Mouse (Mus musculus) adrenal gland, postnatal 36 days (tissue): Measurements from ENCODE around the gene Abcg4. TPM values are rescaled to one million over a fixed set of nuclear protein-coding genes. Genes with fewer than 3 reads are reported as not detected.

ENCODE experiments used
- DNase-seq, 2 experiments: peaks; one replicate each; pipeline ENCODE4 v3.0.0; 2021; ENCODE audit warnings: mixed read lengths in 1 of 2
- microRNA-seq: library from miRNA; unstranded; fragments of <30 nt; microRNA quantifications from one replicate; pipeline ENCODE4 v1.2.0, GENCODE M21; 2021
- total RNA-seq, 2 experiments: library from RNA; stranded (reverse); gene quantifications; 2 replicates each; pipeline ENCODE4 v1.2.3; 2021

Abcg4 gene
- total RNA-seq, 2 experiments from 2014 or later = 28.2 to 32.6 TPM

- DNase-seq = no peak
Observed at GRCm38 (mm10) chr9:44240399-44240798, 48.0 kb downstream of the Abcg4 start, which contains the start of gene Ccdc153. Ccdc153 (plus strand) TSS chr9:44240676.

DNA sequence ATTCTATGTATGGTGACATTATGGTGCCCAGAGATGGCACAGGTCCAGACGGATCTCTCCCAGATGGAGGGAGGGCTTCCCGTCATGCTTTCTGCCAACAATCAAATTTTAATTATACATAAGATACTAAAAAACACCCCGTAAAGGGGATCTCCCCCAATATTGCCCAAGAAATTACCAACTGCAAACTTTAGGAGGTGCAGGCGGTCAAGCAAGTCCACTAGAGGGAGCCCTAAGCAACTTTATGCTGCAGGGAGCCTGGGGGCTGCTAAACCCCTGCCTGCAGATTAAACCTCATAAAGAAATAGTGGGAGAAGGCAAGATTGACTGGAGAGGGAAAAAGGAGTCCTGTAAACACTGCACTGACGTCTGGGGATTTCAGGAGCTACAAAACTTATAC lies 49.0 kb downstream of the Abcg4 start:
- peak; percentile 49 to 75 for DNase-seq

DNA sequence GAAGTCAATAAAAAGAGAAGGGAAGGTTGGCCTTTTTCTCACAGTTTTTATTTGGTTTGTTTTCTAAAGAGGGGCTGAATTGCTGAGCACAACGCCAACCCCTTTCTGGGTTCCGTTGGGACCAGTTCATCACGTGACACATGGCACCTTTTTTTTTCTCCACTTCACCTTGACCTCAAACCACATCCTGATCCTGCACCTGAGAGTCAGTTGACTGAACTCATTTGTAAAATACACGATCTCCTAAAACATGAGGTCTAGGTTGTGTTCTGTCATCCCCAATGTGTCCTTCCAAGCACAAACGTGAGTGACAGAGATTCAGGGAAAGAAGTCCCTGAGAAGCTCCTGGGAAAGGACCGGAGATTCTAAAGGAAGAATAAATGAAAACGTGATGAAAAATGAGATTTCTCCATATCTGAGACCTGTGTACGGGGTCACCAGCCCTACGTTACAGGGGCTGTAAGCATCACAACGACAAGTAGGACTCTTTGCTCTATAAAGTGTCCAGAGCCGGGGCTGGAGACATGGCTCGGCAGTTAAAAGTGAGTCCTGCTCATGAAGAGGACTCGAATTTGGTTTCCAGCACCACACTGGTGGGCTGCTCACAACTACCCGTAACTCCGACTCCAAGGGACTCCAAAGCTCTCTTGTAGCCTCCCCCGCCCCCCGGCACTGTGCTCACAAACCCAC lies 49.8 kb downstream of the Abcg4 start:
- no peak for DNase-seq

- no peak for DNase-seq
Observed at GRCm38 (mm10) chr9:44237128-44237527, 51.3 kb downstream of the Abcg4 start.

- no peak for DNase-seq
Observed at GRCm38 (mm10) chr9:44236601-44237000, 51.8 kb downstream of the Abcg4 start.

- peak; percentile 79 to 86 for DNase-seq
Observed at GRCm38 (mm10) chr9:44234479-44235427, 53.7 kb downstream of the Abcg4 start.

GRCm38 (mm10) chr9:44233802-44234478 lies 54.5 kb downstream of the Abcg4 start, which contains the start of gene Cbl:
Cbl (minus strand) TSS chr9:44234049.
- DNase-seq = peak; percentile 98

GRCm38 (mm10) chr9:44233021-44233801 lies 55.2 kb downstream of the Abcg4 start:
- peak in 1 of 2 experiments; percentile 47 for DNase-seq

DNA sequence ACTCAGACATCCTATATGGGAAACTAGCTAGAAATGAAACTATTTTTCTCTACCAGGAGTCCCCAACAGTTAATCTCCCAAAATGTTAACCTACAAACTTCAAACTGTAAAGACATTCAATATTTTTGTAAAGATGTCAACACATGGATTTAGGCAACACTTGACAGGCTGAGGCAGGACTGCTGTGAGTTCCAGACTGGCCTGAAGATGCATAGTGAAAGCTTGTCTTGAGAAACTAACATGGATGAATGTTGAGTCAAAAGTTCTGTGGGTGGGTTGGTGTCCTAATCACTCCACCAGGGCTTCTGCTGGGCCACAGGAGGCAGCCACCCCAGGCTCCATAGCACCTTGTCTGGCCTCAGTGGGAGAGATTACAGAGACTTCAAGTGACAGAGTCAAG lies 56.8 kb downstream of the Abcg4 start:
- no peak for DNase-seq

DNA sequence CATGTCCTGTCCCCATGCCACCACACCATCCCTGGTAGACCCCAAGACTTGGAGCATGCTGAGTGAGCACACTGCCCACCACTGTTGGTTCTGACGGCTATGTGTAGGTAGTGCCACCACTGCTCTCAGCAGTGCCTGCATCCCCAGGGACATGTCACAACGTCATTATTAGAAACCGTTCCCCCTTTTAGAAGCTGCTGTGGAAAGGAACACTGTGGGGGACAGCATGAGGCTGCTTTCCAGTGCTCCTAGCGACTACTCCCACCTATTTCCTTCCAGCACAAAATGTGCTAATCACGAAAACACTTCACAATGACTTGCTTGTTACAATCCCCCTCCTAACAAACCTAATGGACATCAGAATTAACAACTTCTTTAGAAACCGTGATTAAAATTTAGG lies 62.4 kb downstream of the Abcg4 start:
- DNase-seq = no peak

Small RNA genes within 50 kb of the gene (microRNA-seq; reads per million reads assigned to microRNA genes)
- not detected for gene Gm44335

Other genes with a start within 250 kb of the Abcg4 start
- 10 to 100 TPM; 26.4 to 32.7 TPM for gene Thy1, start 245.2 kb downstream of the Abcg4 start, total RNA-seq
- gene Usp2, start 221.6 kb downstream of the Abcg4 start, total RNA-seq = 10 to 100 TPM; 47.3 to 75.2 TPM
- under 1 TPM in 1 of 2 experiments, not detected in 1; 0.10 TPM for gene Mfrp, start 186.9 kb downstream of the Abcg4 start, total RNA-seq
- gene C1qtnf5, start 181.4 kb downstream of the Abcg4 start, total RNA-seq = 10 to 100 TPM; 13.0 to 20.4 TPM
- gene Gm49380, start 175.1 kb downstream of the Abcg4 start, total RNA-seq = under 1 TPM; 0.70 to 0.76 TPM
- 10 to 100 TPM; 28.0 to 32.7 TPM for gene Rnf26, start 175.1 kb downstream of the Abcg4 start, total RNA-seq
- gene Mcam, start 154.1 kb downstream of the Abcg4 start, total RNA-seq = 10 to 100 TPM; 30.7 to 73.7 TPM
- 10 to 100 TPM; 28.9 to 40.5 TPM for gene Cbl, start 54.6 kb downstream of the Abcg4 start, total RNA-seq
- gene Ccdc153, start 47.9 kb downstream of the Abcg4 start, total RNA-seq = 1 to 10 TPM; 2.3 to 3.3 TPM
- not detected for gene Pdzd3, start 37.1 kb downstream of the Abcg4 start, total RNA-seq
- 10 to 100 TPM; 14.9 to 32.2 TPM for gene Nlrx1, start 20.0 kb downstream of the Abcg4 start, total RNA-seq
- 10 to 100 TPM; 18.9 to 24.4 TPM for gene Hinfp, start 17.1 kb upstream of the Abcg4 start, total RNA-seq
- 10 to 100 TPM; 37.6 to 50.6 TPM for gene C2cd2l, start 31.7 kb upstream of the Abcg4 start, total RNA-seq
- gene Dpagt1, start 37.4 kb upstream of the Abcg4 start, total RNA-seq = 10 to 100 TPM; 25.3 to 32.7 TPM
- gene H2afx, start 46.1 kb upstream of the Abcg4 start, total RNA-seq = 10 to 100 TPM; 41.3 to 47.7 TPM
- 10 to 100 TPM; 61.8 to 98.3 TPM for gene Hmbs, start 55.6 kb upstream of the Abcg4 start, total RNA-seq
- 10 to 100 TPM; 53.0 to 72.7 TPM for gene Vps11, start 73.1 kb upstream of the Abcg4 start, total RNA-seq
- gene Hyou1, start 90.9 kb upstream of the Abcg4 start, total RNA-seq = 100 to 1,000 TPM; 203 to 204 TPM
- gene Slc37a4, start 108.2 kb upstream of the Abcg4 start, total RNA-seq = 10 to 100 TPM; 13.5 to 18.6 TPM
- 1,000 to 10,000 TPM; 1,182 to 1,266 TPM for gene Rps25, start 118.5 kb upstream of the Abcg4 start, total RNA-seq
- gene Trappc4, start 119.0 kb upstream of the Abcg4 start, total RNA-seq = 10 to 100 TPM; 82.0 to 95.7 TPM
- gene Ccdc84, start 130.0 kb upstream of the Abcg4 start, total RNA-seq = 10 to 100 TPM; 14.7 to 18.9 TPM
- gene Foxr1, start 152.5 kb upstream of the Abcg4 start, total RNA-seq = not detected
- gene Upk2, start 166.4 kb upstream of the Abcg4 start, total RNA-seq = not detected
- 10 to 100 TPM; 47.6 to 51.8 TPM for gene Bcl9l, start 194.2 kb upstream of the Abcg4 start, total RNA-seq